Mouse (Mus musculus): Measurements from ENCODE around the gene Rbms1. TPM values are rescaled to one million over a fixed set of nuclear protein-coding genes. Genes with fewer than 3 reads are reported as not detected.
A peak's percentile ranks its signal among the peaks of the same experiment; 100 is the strongest.

Gene Rbms1
- total RNA-seq, 2 experiments from 2014 or later: 20.0 to 24.0 TPM

GRCm38 (mm10) chr2:60714971-60715502 is 248.0 kb downstream of the Rbms1 start:
- peak; percentile 2 for DNase-seq (ENCODE audit: low spot score)

- DNase-seq (ENCODE audit: low spot score): peak; percentile 3
Measured at GRCm38 (mm10) chr2:60714475-60714874, 248.5 kb downstream of the Rbms1 start.

- peak; percentile 4 for DNase-seq (ENCODE audit: low spot score)
Measured at GRCm38 (mm10) chr2:60713857-60714256, 249.1 kb downstream of the Rbms1 start.

- peak; percentile 63 for DNase-seq (ENCODE audit: low spot score)
Measured at GRCm38 (mm10) chr2:60712891-60713290, 250.1 kb downstream of the Rbms1 start.

GRCm38 (mm10) chr2:60712483-60712882 is 250.5 kb downstream of the Rbms1 start:
- no peak for DNase-seq (ENCODE audit: low spot score)

GRCm38 (mm10) chr2:60711098-60711880 is 251.7 kb downstream of the Rbms1 start:
- no peak for DNase-seq (ENCODE audit: low spot score)

GRCm38 (mm10) chr2:60710317-60710716 is 252.7 kb downstream of the Rbms1 start:
- no peak for DNase-seq (ENCODE audit: low spot score)

GRCm38 (mm10) chr2:60708671-60709070 is 254.3 kb downstream of the Rbms1 start:
- no peak for DNase-seq (ENCODE audit: low spot score)

GRCm38 (mm10) chr2:60706866-60707265 is 256.1 kb downstream of the Rbms1 start:
- no peak for DNase-seq (ENCODE audit: low spot score)

- DNase-seq (ENCODE audit: low spot score): no peak
Measured at GRCm38 (mm10) chr2:60705426-60705825, 257.6 kb downstream of the Rbms1 start.

GRCm38 (mm10) chr2:60703315-60703714 is 259.7 kb downstream of the Rbms1 start:
- no peak for DNase-seq (ENCODE audit: low spot score)

GRCm38 (mm10) chr2:60700956-60701355 is 262.0 kb downstream of the Rbms1 start:
- no peak for DNase-seq (ENCODE audit: low spot score)

Other genes starting within 250 kb of the Rbms1 start
- 10 to 100 TPM; 38.3 to 44.0 TPM for gene Itgb6, start 240.5 kb downstream of the Rbms1 start, total RNA-seq (2021)